Mouse (Mus musculus): ENCODE results near the gene Fhod1. TPM values are rescaled to one million over a fixed set of nuclear protein-coding genes. Genes with fewer than 3 reads are reported as not detected.
A peak's percentile ranks its signal among the peaks of the same experiment; 100 is the strongest.

Gene Fhod1
- polyA plus RNA-seq, 1 experiment: 13.0 TPM

DNA sequence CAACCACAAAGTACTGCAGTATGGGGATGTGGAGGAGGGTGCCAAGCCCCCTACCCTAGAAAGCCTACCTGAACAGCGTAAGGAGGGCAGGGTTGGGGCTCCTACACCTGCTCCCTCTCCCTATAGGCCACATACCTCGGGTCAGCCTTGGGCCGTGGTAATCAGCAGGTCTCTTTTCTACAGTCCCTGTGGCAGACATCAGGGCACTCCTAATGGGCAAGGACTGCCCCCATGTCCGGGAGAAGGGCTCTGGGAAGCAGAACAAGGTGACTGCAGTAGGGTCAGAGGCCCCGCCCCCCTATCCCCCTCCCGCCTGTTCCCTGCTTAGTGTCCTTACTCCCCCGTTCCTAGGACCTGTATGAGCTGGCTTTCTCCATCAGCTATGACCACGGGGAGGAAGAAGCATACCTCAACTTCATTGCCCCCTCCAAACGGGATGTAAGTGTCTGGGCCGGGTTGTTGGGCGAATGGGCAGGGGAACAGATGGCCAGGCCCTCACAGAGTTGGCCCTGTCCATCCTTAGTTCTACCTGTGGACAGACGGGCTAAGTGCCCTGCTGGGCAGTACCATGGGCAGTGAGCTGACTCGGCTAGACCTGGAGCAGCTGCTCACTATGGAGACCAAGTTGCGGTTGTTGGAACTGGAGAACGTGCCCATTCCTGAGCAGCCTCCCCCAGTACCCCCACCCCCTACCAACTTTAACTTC lies 38.5 kb downstream of the Fhod1 start:
- Histone ChIP-seq H3K27me3 (ENCODE audit: control insufficient read depth, insufficient read depth, low read length, poor library complexity, severe bottlenecking) (no peaks in the 10 kb centered on the region), H3K27ac (ENCODE audit: insufficient read depth, low read length) (no peak overlapping the region), H3K36me3 (ENCODE audit: control insufficient read depth, insufficient read depth, low read length, poor library complexity, severe bottlenecking) (peaks cover 10% of the 10 kb centered on the region), H3K9ac (ENCODE audit: low read depth, poor library complexity, severe bottlenecking) (no peak overlapping the region), H3K4me3 (ENCODE audit: low read depth, low read length) (no peak overlapping the region), H3K9me3 (replicated peaks; ENCODE audit: control insufficient read depth, insufficient read depth, low read length, poor library complexity, severe bottlenecking) (no peaks in the 10 kb centered on the region), H3K4me1 (ENCODE audit: control insufficient read depth, insufficient read depth, low read length) (peaks cover 3% of the 10 kb centered on the region)
- TF ChIP-seq EP300 (IDR thresholded peaks at IDR 0.05; ENCODE audit: insufficient read depth, low read depth, low read length): no peak
- no peak for TF ChIP-seq POLR2A (IDR thresholded peaks at IDR 0.05; ENCODE audit: insufficient read depth, low read length)
- no peak for TF ChIP-seq CTCF (IDR thresholded peaks at IDR 0.05; ENCODE audit: low read depth, low read length)

DNA sequence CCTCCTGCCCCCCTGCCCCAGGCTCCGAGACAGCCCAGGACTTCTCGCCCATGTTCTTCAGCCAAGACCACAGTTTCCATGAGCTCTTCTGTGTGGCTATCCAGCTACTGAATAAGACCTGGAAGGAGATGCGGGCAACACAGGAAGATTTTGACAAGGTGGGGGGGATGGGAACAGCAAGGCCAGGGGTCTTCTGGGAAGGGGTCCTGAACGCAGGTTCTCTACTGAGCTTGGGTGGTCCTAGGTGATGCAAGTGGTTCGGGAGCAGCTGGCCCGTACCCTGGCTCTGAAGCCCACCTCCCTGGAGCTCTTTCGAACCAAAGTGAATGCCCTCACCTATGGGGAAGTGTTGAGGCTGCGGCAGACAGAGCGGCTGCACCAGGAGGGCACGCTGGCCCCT lies 39.3 kb downstream of the Fhod1 start:
- Histone ChIP-seq H3K9ac (ENCODE audit: low read depth, poor library complexity, severe bottlenecking) (no peak overlapping the region), H3K27ac (ENCODE audit: insufficient read depth, low read length) (no peak overlapping the region), H3K27me3 (ENCODE audit: control insufficient read depth, insufficient read depth, low read length, poor library complexity, severe bottlenecking) (no peaks in the 10 kb centered on the region), H3K9me3 (replicated peaks; ENCODE audit: control insufficient read depth, insufficient read depth, low read length, poor library complexity, severe bottlenecking) (no peaks in the 10 kb centered on the region), H3K4me3 (ENCODE audit: low read depth, low read length) (no peak overlapping the region), H3K36me3 (ENCODE audit: control insufficient read depth, insufficient read depth, low read length, poor library complexity, severe bottlenecking) (peaks cover 18% of the 10 kb centered on the region), H3K4me1 (ENCODE audit: control insufficient read depth, insufficient read depth, low read length) (peaks cover 3% of the 10 kb centered on the region)
- TF ChIP-seq EP300 (IDR thresholded peaks at IDR 0.05; ENCODE audit: insufficient read depth, low read depth, low read length) (no peak), POLR2A (IDR thresholded peaks at IDR 0.05; ENCODE audit: insufficient read depth, low read length) (no peak), CTCF (IDR thresholded peaks at IDR 0.05; ENCODE audit: low read depth, low read length) (no peak)

GRCm38 (mm10) chr8:105307670-105308069 lies 40.1 kb downstream of the Fhod1 start:
- Histone ChIP-seq H3K27ac (ENCODE audit: insufficient read depth, low read length) (no peak overlapping the region), H3K27me3 (ENCODE audit: control insufficient read depth, insufficient read depth, low read length, poor library complexity, severe bottlenecking) (no peaks in the 10 kb centered on the region), H3K4me3 (ENCODE audit: low read depth, low read length) (no peak overlapping the region), H3K36me3 (ENCODE audit: control insufficient read depth, insufficient read depth, low read length, poor library complexity, severe bottlenecking) (peaks cover 24% of the 10 kb centered on the region), H3K9me3 (replicated peaks; ENCODE audit: control insufficient read depth, insufficient read depth, low read length, poor library complexity, severe bottlenecking) (no peaks in the 10 kb centered on the region), H3K4me1 (ENCODE audit: control insufficient read depth, insufficient read depth, low read length) (peaks cover 3% of the 10 kb centered on the region), H3K9ac (ENCODE audit: low read depth, poor library complexity, severe bottlenecking) (no peak overlapping the region)
- TF ChIP-seq POLR2A (IDR thresholded peaks at IDR 0.05; ENCODE audit: insufficient read depth, low read length): no peak
- TF ChIP-seq EP300 (IDR thresholded peaks at IDR 0.05; ENCODE audit: insufficient read depth, low read depth, low read length): no peak

GRCm38 (mm10) chr8:105306146-105306691 lies 41.5 kb downstream of the Fhod1 start:
- Histone ChIP-seq H3K4me3 (ENCODE audit: low read depth, low read length) (peak overlapping the region; percentile 78), H3K9ac (ENCODE audit: low read depth, poor library complexity, severe bottlenecking) (peak overlapping the region; percentile 62), H3K9me3 (replicated peaks; ENCODE audit: control insufficient read depth, insufficient read depth, low read length, poor library complexity, severe bottlenecking) (no peaks in the 10 kb centered on the region), H3K27me3 (ENCODE audit: control insufficient read depth, insufficient read depth, low read length, poor library complexity, severe bottlenecking) (no peaks in the 10 kb centered on the region), H3K4me1 (ENCODE audit: control insufficient read depth, insufficient read depth, low read length) (peaks cover 3% of the 10 kb centered on the region), H3K27ac (ENCODE audit: insufficient read depth, low read length) (peak overlapping the region; percentile 49), H3K36me3 (ENCODE audit: control insufficient read depth, insufficient read depth, low read length, poor library complexity, severe bottlenecking) (peaks cover 36% of the 10 kb centered on the region)
- no peak for TF ChIP-seq EP300 (IDR thresholded peaks at IDR 0.05; ENCODE audit: insufficient read depth, low read depth, low read length)
- no peak for TF ChIP-seq POLR2A (IDR thresholded peaks at IDR 0.05; ENCODE audit: insufficient read depth, low read length)
- TF ChIP-seq CTCF (IDR thresholded peaks at IDR 0.05; ENCODE audit: low read depth, low read length): no peak

DNA sequence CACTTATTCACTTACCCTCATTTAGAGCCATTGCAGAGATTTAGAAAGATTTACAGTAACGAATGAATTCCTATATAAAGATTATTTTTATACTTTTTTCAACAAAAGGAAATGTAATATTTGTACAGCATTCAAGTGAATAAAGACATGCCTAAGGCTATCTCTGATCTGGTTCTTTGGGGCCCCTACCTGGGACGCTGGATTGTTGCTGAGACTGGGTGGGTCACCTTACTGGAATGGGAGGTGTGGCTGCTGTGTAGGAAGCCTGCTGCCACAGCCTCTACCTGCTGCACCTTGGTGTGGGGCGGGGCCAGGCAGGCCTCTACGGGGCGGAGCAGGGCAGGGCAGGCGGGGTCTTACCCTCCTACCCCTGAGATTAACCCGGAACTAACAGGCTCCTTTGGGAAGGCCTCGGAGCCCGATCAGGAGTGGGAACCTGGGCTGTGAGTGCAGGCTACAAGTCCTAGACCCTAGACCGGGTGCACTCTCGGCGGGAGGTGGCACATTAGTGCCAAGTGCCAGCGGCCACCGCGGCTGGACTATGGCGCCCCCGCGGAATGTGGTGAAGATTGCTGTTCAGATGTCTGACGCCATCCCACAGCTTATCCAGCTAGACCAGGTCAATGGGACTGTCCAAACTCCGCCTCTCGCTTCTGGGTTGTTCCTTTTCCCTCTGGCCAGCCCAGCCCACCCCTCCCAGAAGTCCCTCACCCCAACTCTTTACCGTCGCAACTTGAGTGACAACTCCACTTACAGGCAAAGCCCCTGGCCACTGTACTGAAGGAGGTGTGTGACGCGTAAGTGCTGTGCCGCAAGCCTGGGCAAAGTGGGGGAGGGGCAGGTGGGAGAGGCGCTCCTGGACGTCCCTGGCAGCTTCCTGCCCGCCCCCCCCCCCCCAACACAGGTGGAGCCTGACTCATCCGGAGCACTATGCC lies 42.3 kb downstream of the Fhod1 start, which contains the start of gene Elmo3:
Gene Elmo3 (plus strand): TSS at position 391 of the 935 bp plus-strand sequence.
- no peak for TF ChIP-seq POLR2A (IDR thresholded peaks at IDR 0.05; ENCODE audit: insufficient read depth, low read length)
- TF ChIP-seq EP300 (IDR thresholded peaks at IDR 0.05; ENCODE audit: insufficient read depth, low read depth, low read length): peak; percentile 71; the same call in 1 of the 2 replicates
- Histone ChIP-seq H3K9ac (ENCODE audit: low read depth, poor library complexity, severe bottlenecking) (peak within 1 kb of the TSS; percentile 62), H3K4me3 (ENCODE audit: low read depth, low read length) (peak within 1 kb of the TSS; percentile 78), H3K36me3 (ENCODE audit: control insufficient read depth, insufficient read depth, low read length, poor library complexity, severe bottlenecking) (peaks cover 43% of the 10 kb centered on the region), H3K9me3 (replicated peaks; ENCODE audit: control insufficient read depth, insufficient read depth, low read length, poor library complexity, severe bottlenecking) (no peaks in the 10 kb centered on the region), H3K4me1 (ENCODE audit: control insufficient read depth, insufficient read depth, low read length) (peaks cover 3% of the 10 kb centered on the region), H3K27me3 (ENCODE audit: control insufficient read depth, insufficient read depth, low read length, poor library complexity, severe bottlenecking) (no peaks in the 10 kb centered on the region), H3K27ac (ENCODE audit: insufficient read depth, low read length) (peak within 1 kb of the TSS; percentile 75)
